Mouse (Mus musculus): Measurements from ENCODE around the gene Rbpjl. TPM values are rescaled to one million over a fixed set of nuclear protein-coding genes. Genes with fewer than 3 reads are reported as not detected.
A peak's percentile ranks its signal among the peaks of the same experiment; 100 is the strongest.

The Rbpjl gene
- polyA plus RNA-seq, 1 experiment from 2014 or later: 0.16 TPM

- Histone ChIP-seq H3K4me3 (ENCODE audit: low read depth, low read length) (no peak overlapping the region), H3K9ac (ENCODE audit: low read depth, low read length) (no peak overlapping the region), H3K9me3 (ENCODE audit: control insufficient read depth) (no peaks in the 10 kb centered on the region), H3K36me3 (ENCODE audit: control insufficient read depth, insufficient read depth) (no peaks in the 10 kb centered on the region), H3K27me3 (replicated peaks; ENCODE audit: control insufficient read depth, insufficient read depth, low read length) (no peaks in the 10 kb centered on the region), H3K27ac (ENCODE audit: low read depth, low read length) (no peak overlapping the region), H3K4me1 (replicated peaks; ENCODE audit: control insufficient read depth, insufficient read depth, low read length) (peaks cover 4% of the 10 kb centered on the region; the same call in 1 of the 2 replicates), H3K4me2 (replicated peaks; ENCODE audit: low read depth) (no peak overlapping the region)
- ATAC-seq: no peak
- 46% methylated on average over 5 of the region's 5 CpGs for WGBS
- no peak for TF ChIP-seq CTCF (IDR thresholded peaks at IDR 0.05; ENCODE audit: low read depth)
These were observed 46.0 kb downstream of the Rbpjl start for GRCm38 (mm10) chr2:164448921-164449320.

DNA sequence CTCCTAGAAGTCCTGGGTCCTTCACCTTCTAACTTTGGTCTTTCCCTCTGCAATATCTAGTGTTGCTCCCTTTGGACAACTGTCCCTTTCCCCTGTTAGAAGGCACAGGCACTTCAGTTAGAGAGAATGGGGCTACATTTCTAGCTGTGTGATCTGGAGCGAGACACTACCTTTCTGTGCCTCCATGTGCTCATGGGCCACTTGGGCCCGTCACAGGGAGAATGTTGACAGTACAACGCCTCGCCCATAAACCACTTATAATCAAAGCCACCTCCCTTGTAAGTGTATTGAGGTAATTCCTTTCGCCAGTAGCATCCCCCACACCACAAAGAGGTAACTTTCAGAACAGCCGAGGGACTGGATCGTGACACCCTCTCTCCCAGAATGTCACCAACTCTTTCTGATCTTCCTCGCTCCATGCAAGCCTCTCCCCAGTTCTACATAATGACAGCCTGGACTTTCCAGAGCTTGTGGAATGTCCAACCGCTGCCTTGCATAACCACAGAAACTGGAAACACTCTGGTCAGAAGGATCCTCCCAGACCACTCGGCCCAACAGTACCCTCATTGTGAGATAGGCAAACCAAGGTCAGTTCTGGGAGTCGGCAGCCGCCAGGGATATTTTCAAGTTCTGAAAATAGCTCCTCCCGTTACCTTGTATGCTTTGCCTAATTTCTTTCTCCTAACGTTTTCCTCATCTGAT lies 46.6 kb downstream of the Rbpjl start:
- ATAC-seq: no peak

GRCm38 (mm10) chr2:164452000-164452676 lies 49.2 kb downstream of the Rbpjl start:
- Histone ChIP-seq H3K27ac (ENCODE audit: low read depth, low read length) (no peak overlapping the region), H3K4me2 (replicated peaks; ENCODE audit: low read depth) (no peak overlapping the region), H3K4me1 (replicated peaks; ENCODE audit: control insufficient read depth, insufficient read depth, low read length) (peaks cover 16% of the 10 kb centered on the region), H3K36me3 (ENCODE audit: control insufficient read depth, insufficient read depth) (no peaks in the 10 kb centered on the region), H3K9me3 (ENCODE audit: control insufficient read depth) (no peaks in the 10 kb centered on the region), H3K4me3 (ENCODE audit: low read depth, low read length) (no peak overlapping the region), H3K9ac (ENCODE audit: low read depth, low read length) (no peak overlapping the region), H3K27me3 (replicated peaks; ENCODE audit: control insufficient read depth, insufficient read depth, low read length) (no peaks in the 10 kb centered on the region)
- 0 out of 2 replicates have a peak, but pooled peaks have one; percentile 20 for TF ChIP-seq CTCF (IDR thresholded peaks at IDR 0.05; ENCODE audit: low read depth)
- no peak for ATAC-seq
- WGBS: 55% methylated on average over 12 of the region's 13 CpGs

More for the DNA sequence above, 46.6 kb downstream of the Rbpjl start:
- 60% methylated on average over 14 of the region's 14 CpGs for WGBS
- H3K27ac ChIP-seq (ENCODE audit: low read depth, low read length): no peak overlapping the region
- H3K4me1 ChIP-seq (replicated peaks; ENCODE audit: control insufficient read depth, insufficient read depth, low read length): peaks cover 4% of the 10 kb centered on the region
- H3K4me2 ChIP-seq (replicated peaks; ENCODE audit: low read depth): no peak overlapping the region
- TF ChIP-seq CTCF (IDR thresholded peaks at IDR 0.05; ENCODE audit: low read depth): no peak
- H3K9ac ChIP-seq (ENCODE audit: low read depth, low read length): no peak overlapping the region
- no peak overlapping the region for H3K4me3 ChIP-seq (ENCODE audit: low read depth, low read length)
- H3K27me3 ChIP-seq (replicated peaks; ENCODE audit: control insufficient read depth, insufficient read depth, low read length): no peaks in the 10 kb centered on the region
- H3K36me3 ChIP-seq (ENCODE audit: control insufficient read depth, insufficient read depth): no peaks in the 10 kb centered on the region
- H3K9me3 ChIP-seq (ENCODE audit: control insufficient read depth): no peaks in the 10 kb centered on the region

- Histone ChIP-seq H3K4me1 (replicated peaks; ENCODE audit: control insufficient read depth, insufficient read depth, low read length) (peaks cover 16% of the 10 kb centered on the region), H3K4me3 (ENCODE audit: low read depth, low read length) (no peak overlapping the region), H3K27me3 (replicated peaks; ENCODE audit: control insufficient read depth, insufficient read depth, low read length) (no peaks in the 10 kb centered on the region), H3K27ac (ENCODE audit: low read depth, low read length) (no peak overlapping the region), H3K36me3 (ENCODE audit: control insufficient read depth, insufficient read depth) (no peaks in the 10 kb centered on the region), H3K9ac (ENCODE audit: low read depth, low read length) (no peak overlapping the region), H3K4me2 (replicated peaks; ENCODE audit: low read depth) (no peak overlapping the region), H3K9me3 (ENCODE audit: control insufficient read depth) (no peaks in the 10 kb centered on the region)
- TF ChIP-seq CTCF (IDR thresholded peaks at IDR 0.05; ENCODE audit: low read depth): no peak
- 69% methylated on average over 14 of the region's 14 CpGs for WGBS
- no peak for ATAC-seq
These were observed 50.3 kb downstream of the Rbpjl start for GRCm38 (mm10) chr2:164453047-164453757.

- Histone ChIP-seq H3K4me2 (replicated peaks; ENCODE audit: low read depth) (no peak overlapping the region), H3K36me3 (ENCODE audit: control insufficient read depth, insufficient read depth) (no peaks in the 10 kb centered on the region), H3K9me3 (ENCODE audit: control insufficient read depth) (no peaks in the 10 kb centered on the region), H3K4me3 (ENCODE audit: low read depth, low read length) (no peak overlapping the region), H3K4me1 (replicated peaks; ENCODE audit: control insufficient read depth, insufficient read depth, low read length) (peaks cover 16% of the 10 kb centered on the region), H3K27ac (ENCODE audit: low read depth, low read length) (no peak overlapping the region), H3K27me3 (replicated peaks; ENCODE audit: control insufficient read depth, insufficient read depth, low read length) (no peaks in the 10 kb centered on the region), H3K9ac (ENCODE audit: low read depth, low read length) (no peak overlapping the region)
- WGBS: 62% methylated on average over 7 of the region's 7 CpGs
- TF ChIP-seq CTCF (IDR thresholded peaks at IDR 0.05; ENCODE audit: low read depth): no peak
- ATAC-seq: no peak
These were observed 51.1 kb downstream of the Rbpjl start for GRCm38 (mm10) chr2:164453887-164454500.

GRCm38 (mm10) chr2:164454846-164455245 lies 51.9 kb downstream of the Rbpjl start:
- 30% methylated on average over 10 of the region's 10 CpGs for WGBS
- Histone ChIP-seq H3K9me3 (ENCODE audit: control insufficient read depth) (no peaks in the 10 kb centered on the region), H3K36me3 (ENCODE audit: control insufficient read depth, insufficient read depth) (no peaks in the 10 kb centered on the region), H3K27me3 (replicated peaks; ENCODE audit: control insufficient read depth, insufficient read depth, low read length) (no peaks in the 10 kb centered on the region), H3K4me1 (replicated peaks; ENCODE audit: control insufficient read depth, insufficient read depth, low read length) (peaks cover 16% of the 10 kb centered on the region; the same call in 1 of the 2 replicates), H3K9ac (ENCODE audit: low read depth, low read length) (no peak overlapping the region), H3K4me3 (ENCODE audit: low read depth, low read length) (no peak overlapping the region), H3K27ac (ENCODE audit: low read depth, low read length) (peak overlapping the region; percentile 64; the same call in 1 of the 2 replicates), H3K4me2 (replicated peaks; ENCODE audit: low read depth) (0 out of 2 replicates have a peak overlapping the region, but pooled peaks have one; percentile 3)
- no peak for TF ChIP-seq CTCF (IDR thresholded peaks at IDR 0.05; ENCODE audit: low read depth)
- no peak for ATAC-seq

Measured in intestine, postnatal 0 days (tissue).